Mouse (Mus musculus) myocyte (in vitro differentiated cells): ENCODE results near the gene Lrrc36. TPM values are rescaled to one million over a fixed set of nuclear protein-coding genes. Genes with fewer than 3 reads are reported as not detected.

ENCODE experiments used
- H3K27me3 ChIP-seq: one replicate; pipeline ENCODE4 v1.6.1; 2011; ENCODE audit not compliant: control insufficient read depth, insufficient read depth, insufficient read length
- H3K36me3 ChIP-seq: one replicate; pipeline ENCODE4 v1.6.1; 2011; ENCODE audit not compliant: control insufficient read depth, insufficient read depth
- H3K4me2 ChIP-seq: one replicate; pipeline ENCODE4 v1.6.1; 2011; ENCODE audit warnings: low read depth, control low read depth
- H3K4me3 ChIP-seq: one replicate; pipeline ENCODE4 v1.5.1; 2011; ENCODE audit warnings: mild to moderate bottlenecking, control low read depth, moderate library complexity
- H3K79me2 ChIP-seq: one replicate; pipeline ENCODE4 v1.6.1; 2011; ENCODE audit not compliant: control insufficient read depth, insufficient read depth
- H3ac ChIP-seq: one replicate; pipeline ENCODE4 v1.6.1; 2011; ENCODE audit not compliant: control insufficient read depth, insufficient read length
- CEBPB ChIP-seq: IDR thresholded peaks from 2 replicates; pipeline ENCODE4 v1.6.1; 2011; ENCODE audit warnings: mild to moderate bottlenecking, moderate library complexity; ENCODE audit not compliant: poor library complexity, insufficient read depth, severe bottlenecking
- E2F4 ChIP-seq: IDR thresholded peaks from one replicate; pipeline ENCODE4 v1.6.1; 2011; ENCODE audit warnings: mild to moderate bottlenecking, control low read depth, moderate library complexity; ENCODE audit not compliant: insufficient read depth
- MAX ChIP-seq: IDR thresholded peaks from one replicate; pipeline ENCODE4 v1.6.1; 2011; ENCODE audit warnings: low read depth, mild to moderate bottlenecking, control low read depth
- MYOD1 ChIP-seq, 3 experiments: IDR thresholded peaks; one replicate each; pipeline ENCODE4 v1.6.1; 2011; ENCODE audit warnings: control low read depth in 2 of 3, low read depth in 2 of 3, mild to moderate bottlenecking in 2 of 3, moderate library complexity in 1 of 3; ENCODE audit not compliant: insufficient read length in 2 of 3, control insufficient read depth in 1 of 3
- MYOG ChIP-seq, 3 experiments: IDR thresholded peaks; one replicate each; pipeline ENCODE4 v1.6.1; 2011; ENCODE audit warnings: control low read depth in 2 of 3, low read depth in 2 of 3, mild to moderate bottlenecking in 2 of 3; ENCODE audit not compliant: insufficient read length in 2 of 3, control insufficient read depth in 1 of 3, insufficient read depth in 1 of 3
- POLR2A ChIP-seq: IDR thresholded peaks from one replicate; pipeline ENCODE4 v1.6.1; 2011; ENCODE audit warnings: low read depth, mild to moderate bottlenecking, control low read depth, moderate library complexity; ENCODE audit not compliant: insufficient read length
- POLR2AphosphoS2 ChIP-seq: IDR thresholded peaks from one replicate; pipeline ENCODE4 v1.6.1; 2011; ENCODE audit warnings: low read depth, control low read depth; ENCODE audit not compliant: insufficient read length
- REST ChIP-seq: IDR thresholded peaks from one replicate; pipeline ENCODE4 v1.6.1; 2011; ENCODE audit warnings: mild to moderate bottlenecking, control low read depth, moderate library complexity; ENCODE audit not compliant: insufficient read depth, insufficient read length
- SRF ChIP-seq: IDR thresholded peaks from one replicate; pipeline ENCODE4 v1.6.1; 2011; ENCODE audit warnings: low read depth; ENCODE audit not compliant: control insufficient read depth, insufficient read length
- TCF12 ChIP-seq: IDR thresholded peaks from one replicate; pipeline ENCODE4 v1.6.1; 2011; ENCODE audit warnings: mild to moderate bottlenecking, control low read depth; ENCODE audit not compliant: poor library complexity, insufficient read depth, severe bottlenecking
- TCF3 ChIP-seq: IDR thresholded peaks from one replicate; pipeline ENCODE4 v1.6.1; 2011; ENCODE audit warnings: low read depth, control low read depth; ENCODE audit not compliant: insufficient read length
- USF1 ChIP-seq: IDR thresholded peaks from one replicate; pipeline ENCODE4 v1.6.1; 2011; ENCODE audit warnings: low read depth, mild to moderate bottlenecking, control low read depth, moderate library complexity
- polyA plus RNA-seq: library from polyadenylated mRNA; unstranded; fragments of >200 nt; fragmentation: generic; extraction: Trizol; gene quantifications from one replicate; pipeline ENCODE4 v1.2.1, GENCODE M21; 2012; ENCODE audit warnings: missing spikeins

The Lrrc36 gene
- polyA plus RNA-seq, 1 experiment: not detected

GRCm38 (mm10) chr8:105470681-105471313, 57.4 kb downstream of the Lrrc36 start:
- TF ChIP-seq CEBPB (no peak), MYOG (IDR thresholded peaks at IDR 0.05; ENCODE audit: control insufficient read depth in 1 of 3, insufficient read depth in 1 of 3, insufficient read length in 2 of 3, low read depth in 2 of 3) (peak in 2 of 3 experiments; percentile 69 to 92), TCF3 (peak; percentile 80), TCF12 (peak; percentile 84), E2F4 (no peak), MYOD1 (IDR thresholded peaks at IDR 0.05; ENCODE audit: control insufficient read depth in 1 of 3, insufficient read length in 2 of 3, low read depth in 2 of 3) (peak; percentile 90 to 100 (median 99))
- Histone ChIP-seq H3K79me2 (no peaks in the 10 kb centered on the region), H3ac (no peak overlapping the region), H3K27me3 (no peaks in the 10 kb centered on the region), H3K36me3 (no peaks in the 10 kb centered on the region), H3K4me3 (peak overlapping the region; percentile 20), H3K4me2 (peak overlapping the region; percentile 96)

GRCm38 (mm10) chr8:105471314-105472015, 58.1 kb downstream of the Lrrc36 start, which contains the start of gene Tppp3:
TSS of gene Tppp3 (minus strand) at chr8:105471526.
- H3K4me3 ChIP-seq: peak within 1 kb of the TSS; percentile 20
- no peaks in the 10 kb centered on the region for H3K79me2 ChIP-seq
- no peak for TF ChIP-seq MAX
- TF ChIP-seq TCF12: no peak
- TF ChIP-seq POLR2A: peak; percentile 75
- no peak for TF ChIP-seq REST
- peak in 2 of 3 experiments; percentile 57 to 68 for TF ChIP-seq MYOD1 (IDR thresholded peaks at IDR 0.05; ENCODE audit: control insufficient read depth in 1 of 3, insufficient read length in 2 of 3, low read depth in 2 of 3)
- no peak for TF ChIP-seq USF1
- TF ChIP-seq POLR2AphosphoS2: peak; percentile 83
- no peak for TF ChIP-seq TCF3
- TF ChIP-seq SRF: peak; percentile 49
- TF ChIP-seq CEBPB: no peak
- TF ChIP-seq MYOG (IDR thresholded peaks at IDR 0.05; ENCODE audit: control insufficient read depth in 1 of 3, insufficient read depth in 1 of 3, insufficient read length in 2 of 3, low read depth in 2 of 3): no peak
- no peak for TF ChIP-seq E2F4
- H3K36me3 ChIP-seq: no peaks in the 10 kb centered on the region
- H3K4me2 ChIP-seq: peak within 1 kb of the TSS; percentile 96
- no peaks in the 10 kb centered on the region for H3K27me3 ChIP-seq
- no peak within 1 kb of the TSS for H3ac ChIP-seq

- TF ChIP-seq POLR2A (no peak), MYOG (IDR thresholded peaks at IDR 0.05; ENCODE audit: control insufficient read depth in 1 of 3, insufficient read depth in 1 of 3, insufficient read length in 2 of 3, low read depth in 2 of 3) (no peak)
- no peaks in the 10 kb centered on the region for H3K27me3 ChIP-seq
- no peak overlapping the region for H3K4me2 ChIP-seq
- no peaks in the 10 kb centered on the region for H3K79me2 ChIP-seq
- no peaks in the 10 kb centered on the region for H3K36me3 ChIP-seq
- no peak overlapping the region for H3ac ChIP-seq
- H3K4me3 ChIP-seq: no peak overlapping the region
Observed at GRCm38 (mm10) chr8:105472414-105472932, 59.1 kb downstream of the Lrrc36 start.

GRCm38 (mm10) chr8:105472983-105473382, 59.6 kb downstream of the Lrrc36 start:
- Histone ChIP-seq H3K36me3 (no peaks in the 10 kb centered on the region), H3K27me3 (no peaks in the 10 kb centered on the region), H3K4me2 (no peak overlapping the region), H3ac (no peak overlapping the region), H3K4me3 (no peak overlapping the region), H3K79me2 (no peaks in the 10 kb centered on the region)
- no peak for TF ChIP-seq MYOD1 (IDR thresholded peaks at IDR 0.05; ENCODE audit: control insufficient read depth in 1 of 3, insufficient read length in 2 of 3, low read depth in 2 of 3)
- TF ChIP-seq REST: no peak
- TF ChIP-seq POLR2A: no peak
- no peak for TF ChIP-seq CEBPB
- TF ChIP-seq USF1: no peak
- no peak for TF ChIP-seq SRF
- no peak for TF ChIP-seq MAX
- TF ChIP-seq MYOG (IDR thresholded peaks at IDR 0.05; ENCODE audit: control insufficient read depth in 1 of 3, insufficient read depth in 1 of 3, insufficient read length in 2 of 3, low read depth in 2 of 3): no peak
- no peak for TF ChIP-seq E2F4
- no peak for TF ChIP-seq POLR2AphosphoS2
- TF ChIP-seq TCF3: no peak
- TF ChIP-seq TCF12: no peak
